Mouse (Mus musculus) kidney, adult 2 months (tissue): ENCODE results near the gene Pxn. TPM values are rescaled to one million over a fixed set of nuclear protein-coding genes. Genes with fewer than 3 reads are reported as not detected.

ENCODE experiments used
- DNase-seq: peaks from one replicate; pipeline ENCODE4 v3.0.0; 2021
- H3K27ac ChIP-seq: fragments of 200-500 bp; 2 replicates; pipeline ENCODE4 v1.5.1; 2012; ENCODE audit warnings: low read depth, low read length, control low read depth, inconsistent platforms; ENCODE audit not compliant: insufficient read depth
- H3K27me3 ChIP-seq: fragments of 200-500 bp; replicated peaks from 2 replicates; pipeline ENCODE4 v1.6.1; 2012; ENCODE audit warnings: mild to moderate bottlenecking, moderate library complexity, low read length, inconsistent platforms; ENCODE audit not compliant: control insufficient read depth, insufficient read depth
- H3K36me3 ChIP-seq: fragments of 200-500 bp; 2 replicates; pipeline ENCODE4 v1.6.1; 2012; ENCODE audit warnings: mild to moderate bottlenecking, moderate library complexity, low read length, inconsistent platforms; ENCODE audit not compliant: control insufficient read depth, insufficient read depth
- H3K4me1 ChIP-seq: fragments of 200-500 bp; 2 replicates; pipeline ENCODE4 v1.6.1; 2011; ENCODE audit warnings: low read length; ENCODE audit not compliant: control insufficient read depth, insufficient read depth
- H3K4me3 ChIP-seq: fragments of 200-500 bp; 2 replicates; pipeline ENCODE4 v1.5.1; 2011; ENCODE audit warnings: mild to moderate bottlenecking, low read depth, low read length, control low read depth; ENCODE audit not compliant: insufficient read depth
- CTCF ChIP-seq: fragments of 200-500 bp; conservative IDR thresholded peaks from 2 replicates; pipeline ENCODE4 v1.5.1; 2011; ENCODE audit warnings: low read depth, mild to moderate bottlenecking, control low read depth, low read length, moderate library complexity, mixed read lengths; ENCODE audit not compliant: insufficient read depth, insufficient read length
- POLR2A ChIP-seq: fragments of 200-500 bp; IDR thresholded peaks from one replicate; pipeline ENCODE4 v1.6.1; 2011; ENCODE audit warnings: low read depth, low read length, control low read depth
- WGBS: fragments of 180-500 bp; shearing (Covaris S2); methylation state at CpG from one replicate; pipeline ENCODE4 v1.1.7; 2018; 5-methylcytosine and 5-hydroxymethylcytosine counted together
- polyA plus RNA-seq: library from polyadenylated mRNA; depleted of rRNA; stranded (reverse); fragments of >200 nt; gene quantifications from 2 replicates; pipeline ENCODE4 v1.2.3, GENCODE M21; 2012

Pxn gene
- polyA plus RNA-seq, 1 experiment, result 101 TPM

DNA sequence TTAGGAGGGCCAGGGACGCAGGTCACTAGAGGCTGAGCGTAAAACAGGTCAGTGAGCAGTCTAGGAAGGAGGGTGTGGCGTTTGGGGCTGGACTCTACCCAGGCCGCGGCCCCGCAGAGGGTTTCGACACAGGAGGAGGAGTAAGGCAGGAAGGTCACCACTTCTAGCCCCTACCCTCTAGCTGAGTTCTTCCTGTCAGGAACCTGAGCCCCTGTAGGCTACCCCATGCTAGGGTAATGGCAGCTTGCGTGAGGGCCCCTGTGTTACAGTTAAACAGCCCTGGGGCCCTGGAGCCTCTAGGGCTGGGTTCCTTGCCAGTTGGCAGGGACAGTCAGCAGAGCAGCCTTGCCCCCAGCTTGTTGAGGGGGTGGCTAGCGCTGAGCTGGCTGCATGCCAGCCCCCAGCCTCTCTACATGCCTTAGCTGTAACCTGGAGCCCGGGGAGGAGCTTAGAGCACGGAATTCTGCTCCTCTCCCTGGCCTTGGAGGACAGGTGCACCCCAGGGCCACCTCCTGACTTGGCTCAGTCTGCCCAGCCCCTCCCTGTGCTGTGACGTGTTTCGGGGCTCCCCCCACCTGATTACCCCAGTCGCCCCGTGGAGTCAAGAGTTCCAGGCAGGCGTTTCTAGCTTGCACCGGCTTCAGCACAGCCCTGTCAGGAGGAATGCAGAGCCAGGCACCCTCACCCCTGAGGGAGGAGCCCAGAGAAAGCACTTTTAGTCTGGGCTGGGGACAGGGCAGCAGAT, 37.2 kb downstream of the Pxn start:
- TF ChIP-seq CTCF (no peak), POLR2A (no peak)
- Histone ChIP-seq H3K4me3 (no peak overlapping the region), H3K27me3 (no peaks in the 10 kb centered on the region), H3K36me3 (peaks cover 12% of the 10 kb centered on the region; the same call in 1 of the 2 replicates), H3K4me1 (peaks cover 29% of the 10 kb centered on the region), H3K27ac (peak overlapping the region; percentile 81)
- DNase-seq, result peak; percentile 92
- WGBS, result 22% methylated on average over 17 of the region's 17 CpGs

DNA sequence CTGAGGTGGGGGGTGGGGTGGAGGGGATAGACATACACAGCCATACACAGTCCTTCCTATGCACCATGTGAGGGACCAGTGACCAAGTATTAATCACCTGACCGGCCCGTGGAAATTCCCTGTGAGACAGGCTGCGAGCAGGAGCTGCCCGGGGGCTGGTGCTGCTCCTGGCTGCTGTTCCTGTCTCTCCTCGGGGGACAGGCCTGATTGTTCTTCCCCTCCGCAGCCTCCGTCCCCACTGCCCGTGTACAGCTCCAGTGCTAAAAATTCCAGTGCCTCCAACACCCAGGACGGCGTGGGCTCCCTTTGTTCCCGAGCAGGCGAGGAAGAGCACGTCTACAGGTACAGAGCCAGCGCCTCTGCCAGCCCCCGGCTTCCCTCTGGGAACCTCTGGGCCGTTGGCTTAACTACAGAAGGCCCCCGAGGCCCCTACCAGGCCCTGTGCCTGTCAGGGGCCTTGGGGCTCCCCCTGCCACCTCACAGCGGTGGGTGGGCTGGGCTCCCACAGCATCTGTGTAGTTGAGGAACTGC, 38.2 kb downstream of the Pxn start:
- DNase-seq, result no peak
- WGBS, result 49% methylated on average over 18 of the region's 18 CpGs
- no peak overlapping the region for H3K4me3 ChIP-seq
- peaks cover 24% of the 10 kb centered on the region for H3K4me1 ChIP-seq
- peaks cover 12% of the 10 kb centered on the region; the same call in 1 of the 2 replicates for H3K36me3 ChIP-seq
- H3K27ac ChIP-seq, result peak overlapping the region; percentile 81
- TF ChIP-seq CTCF (no peak), POLR2A (no peak)
- H3K27me3 ChIP-seq, result no peaks in the 10 kb centered on the region

DNA sequence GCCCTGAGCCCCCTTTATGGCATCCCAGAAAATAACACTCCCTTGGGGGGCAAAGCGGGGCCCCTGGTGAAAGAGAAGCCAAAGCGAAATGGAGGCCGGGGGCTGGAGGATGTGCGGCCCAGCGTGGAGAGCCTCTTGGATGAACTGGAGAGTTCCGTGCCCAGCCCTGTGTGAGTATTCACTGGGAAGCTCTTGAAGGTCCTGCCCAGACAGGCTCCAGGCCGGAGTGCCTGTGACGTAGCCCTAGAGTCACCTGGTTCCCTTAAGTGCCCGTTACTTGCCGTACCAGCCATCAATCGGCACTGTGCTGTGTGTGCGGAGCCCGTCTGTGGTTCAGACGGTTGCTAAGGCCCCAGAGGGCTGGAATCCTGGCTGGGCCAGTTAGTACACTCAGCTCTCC, 39.2 kb downstream of the Pxn start:
- H3K27me3 ChIP-seq, result no peaks in the 10 kb centered on the region
- peaks cover 24% of the 10 kb centered on the region for H3K4me1 ChIP-seq
- H3K27ac ChIP-seq, result no peak overlapping the region
- TF ChIP-seq CTCF, result no peak
- TF ChIP-seq POLR2A, result no peak
- no peak overlapping the region for H3K4me3 ChIP-seq
- peaks cover 12% of the 10 kb centered on the region; the same call in 1 of the 2 replicates for H3K36me3 ChIP-seq
- 88% methylated on average over 14 of the region's 14 CpGs for WGBS
- no peak for DNase-seq

DNA sequence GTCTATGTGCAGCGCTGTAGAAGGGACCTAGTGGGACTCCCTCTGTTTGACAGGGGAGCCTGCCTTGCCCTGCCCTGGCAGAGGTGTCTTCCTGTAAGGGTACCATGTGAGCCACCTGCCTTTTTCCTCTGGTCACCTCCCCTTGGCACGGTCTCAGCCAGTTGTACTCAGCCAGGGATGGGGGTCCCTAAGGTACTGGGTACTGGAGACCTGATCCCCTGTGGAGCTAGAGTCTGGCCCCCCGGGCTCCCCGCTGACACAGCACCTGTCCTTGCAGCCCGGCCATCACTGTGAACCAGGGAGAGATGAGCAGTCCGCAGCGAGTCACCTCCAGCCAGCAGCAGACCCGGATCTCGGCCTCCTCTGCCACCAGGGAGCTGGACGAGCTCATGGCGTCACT, 40.1 kb downstream of the Pxn start:
- Histone ChIP-seq H3K27me3 (no peaks in the 10 kb centered on the region), H3K36me3 (peaks cover 12% of the 10 kb centered on the region; the same call in 1 of the 2 replicates), H3K27ac (no peak overlapping the region), H3K4me1 (peaks cover 24% of the 10 kb centered on the region), H3K4me3 (no peak overlapping the region)
- no peak for DNase-seq
- no peak for TF ChIP-seq POLR2A
- TF ChIP-seq CTCF, result no peak
- 88% methylated on average over 11 of the region's 11 CpGs for WGBS

DNA sequence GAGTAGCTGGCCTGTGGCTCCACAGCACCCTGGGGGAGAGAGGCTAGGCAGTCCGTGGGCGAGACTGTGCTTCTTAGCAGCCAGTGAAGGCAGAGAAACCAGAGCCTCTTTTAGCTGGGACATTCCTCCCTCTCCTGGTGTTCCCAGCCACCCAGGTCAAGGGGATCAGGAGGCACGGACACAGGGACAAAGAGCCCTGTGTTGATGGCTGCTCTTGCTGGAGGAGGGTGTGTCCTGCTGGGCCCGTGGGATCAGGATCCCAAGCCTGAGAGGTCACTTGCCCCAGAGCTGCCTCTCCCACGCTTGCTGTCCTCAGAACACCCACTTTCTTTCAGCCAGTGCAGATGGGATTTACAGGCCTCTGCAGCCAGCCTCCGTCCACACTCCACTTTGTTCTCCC, 40.5 kb downstream of the Pxn start:
- H3K27ac ChIP-seq, result no peak overlapping the region
- WGBS, result 78% methylated on average over 6 of the region's 6 CpGs
- H3K4me3 ChIP-seq, result no peak overlapping the region
- H3K36me3 ChIP-seq, result peaks cover 12% of the 10 kb centered on the region; the same call in 1 of the 2 replicates
- H3K4me1 ChIP-seq, result peaks cover 23% of the 10 kb centered on the region
- TF ChIP-seq CTCF (no peak), POLR2A (no peak)
- no peaks in the 10 kb centered on the region for H3K27me3 ChIP-seq
- no peak for DNase-seq

DNA sequence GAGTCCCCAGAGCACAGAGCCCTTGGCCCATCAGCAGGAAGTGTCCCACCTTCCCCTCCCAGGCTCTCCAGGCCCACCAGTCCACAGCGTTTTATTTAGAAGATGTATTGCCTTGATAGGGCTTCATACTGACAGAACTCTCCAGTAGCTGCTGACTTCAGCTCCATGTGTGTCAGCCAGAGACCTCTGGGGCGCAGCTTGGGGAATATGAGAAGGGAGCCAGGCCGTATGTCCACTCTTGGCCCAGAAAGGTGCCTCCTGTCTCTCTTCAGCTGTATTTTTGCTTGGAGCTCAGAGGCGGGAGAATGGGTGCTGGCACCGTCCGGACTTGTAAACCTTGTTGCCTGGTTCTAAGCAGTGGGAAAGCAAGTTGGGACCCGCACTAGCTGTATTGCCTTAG, 40.9 kb downstream of the Pxn start:
- DNase-seq, result no peak
- whole genome bisulfite sequencing, result 81% methylated on average over 7 of the region's 7 CpGs
- Histone ChIP-seq H3K36me3 (peaks cover 12% of the 10 kb centered on the region; the same call in 1 of the 2 replicates), H3K4me1 (peaks cover 19% of the 10 kb centered on the region), H3K27me3 (no peaks in the 10 kb centered on the region), H3K4me3 (no peak overlapping the region), H3K27ac (no peak overlapping the region)
- no peak for TF ChIP-seq POLR2A
- no peak for TF ChIP-seq CTCF

DNA sequence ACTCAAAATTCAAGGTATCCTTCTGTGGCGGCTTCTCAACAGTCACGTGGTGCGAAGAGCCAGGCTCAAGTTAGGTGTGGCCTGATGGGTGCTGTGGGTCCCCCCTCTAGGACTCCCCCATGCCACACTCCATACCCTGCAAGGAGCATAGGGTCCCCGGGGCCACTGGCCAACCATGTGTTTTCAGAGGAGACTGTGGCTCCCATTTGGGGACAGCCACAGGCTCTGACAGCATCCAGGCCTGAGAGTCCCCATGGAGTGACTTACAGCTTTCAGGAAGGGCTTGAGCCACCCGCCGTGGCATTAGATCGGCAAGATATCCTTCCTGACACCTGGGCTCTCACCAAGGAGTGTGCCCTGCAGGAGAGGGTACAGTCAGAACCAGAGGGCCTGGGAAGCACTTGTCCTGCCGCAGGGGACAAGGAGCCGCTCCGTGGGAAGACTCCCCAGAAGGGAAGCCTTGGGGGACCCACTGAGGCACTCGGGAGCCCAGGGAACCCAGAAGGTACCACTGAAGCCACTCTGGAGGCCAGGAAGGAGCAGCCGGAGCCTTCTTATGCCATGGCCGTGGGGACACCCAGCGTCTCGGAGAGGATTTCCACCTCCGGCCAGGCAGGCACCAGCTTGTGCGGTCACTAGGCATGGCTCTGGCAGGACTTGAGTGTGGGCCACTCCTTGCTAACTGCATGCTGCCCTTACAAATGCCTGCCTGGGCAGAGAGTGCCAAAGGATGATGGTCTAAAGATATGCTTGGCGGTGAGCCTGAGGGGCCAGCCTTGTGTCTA, 42.2 kb downstream of the Pxn start:
- WGBS, result 91% methylated on average over 18 of the region's 18 CpGs
- Histone ChIP-seq H3K27ac (no peak overlapping the region), H3K27me3 (no peaks in the 10 kb centered on the region), H3K36me3 (peaks cover 14% of the 10 kb centered on the region; the same call in 1 of the 2 replicates), H3K4me1 (peaks cover 8% of the 10 kb centered on the region; the same call in 1 of the 2 replicates), H3K4me3 (no peak overlapping the region)
- DNase-seq, result no peak
- TF ChIP-seq POLR2A (no peak), CTCF (no peak)
